Mouse (Mus musculus): Measurements from ENCODE around the gene Tcl1b2.

GRCm38 (mm10) chr12:105112321-105112988 is 33.4 kb upstream of the Tcl1b2 start:
- TF ChIP-seq POLR2A (IDR thresholded peaks at IDR 0.05; ENCODE audit: control insufficient read depth, extremely low read depth, insufficient read depth, low read length, poor library complexity) (no peak), CTCF (IDR thresholded peaks at IDR 0.05; ENCODE audit: borderline replicate concordance, control insufficient read depth, extremely low read depth, insufficient read depth, low read length, poor library complexity) (no peak)

Data from thymus, adult 2 months (tissue).